Mouse (Mus musculus): ENCODE data around the gene Rps6ka5. TPM values are rescaled to one million over a fixed set of nuclear protein-coding genes. Genes with fewer than 3 reads are reported as not detected.

Rps6ka5 gene
- polyA plus RNA-seq, 1 experiment from 2014 or later, result 3.8 TPM

GRCm38 (mm10) chr12:100637886-100638285 lies 88.9 kb downstream of the Rps6ka5 start:
- ATAC-seq (replicated peaks; ENCODE audit: insufficient number of reproducible peaks, low FRiP score, low TSS enrichment, low read depth) (no peak), DNase-seq (ENCODE audit: low spot score) (no peak)
- WGBS, result 87% methylated on average over 8 of the region's 8 CpGs
- Histone ChIP-seq H3K4me3 (ENCODE audit: low read depth, low read length) (no peak overlapping the region), H3K27me3 (ENCODE audit: control insufficient read depth, insufficient read depth, low read length) (no peaks in the 10 kb centered on the region), H3K4me2 (ENCODE audit: low read depth, low read length) (no peak overlapping the region), H3K27ac (replicated peaks; ENCODE audit: low read depth, low read length) (no peak overlapping the region), H3K4me1 (ENCODE audit: control insufficient read depth, insufficient read depth, low read length) (no peaks in the 10 kb centered on the region), H3K9me3 (replicated peaks; ENCODE audit: control insufficient read depth, low read length) (no peaks in the 10 kb centered on the region), H3K9ac (replicated peaks; ENCODE audit: low read length) (no peak overlapping the region), H3K36me3 (replicated peaks; ENCODE audit: control insufficient read depth, insufficient read depth, low read depth, low read length) (no peaks in the 10 kb centered on the region)

GRCm38 (mm10) chr12:100636733-100637132 lies 90.0 kb downstream of the Rps6ka5 start:
- H3K36me3 ChIP-seq (replicated peaks; ENCODE audit: control insufficient read depth, insufficient read depth, low read depth, low read length), result no peaks in the 10 kb centered on the region
- no peak overlapping the region for H3K4me2 ChIP-seq (ENCODE audit: low read depth, low read length)
- WGBS, result 45% methylated on average over 3 of the region's 3 CpGs
- no peak overlapping the region for H3K9ac ChIP-seq (replicated peaks; ENCODE audit: low read length)
- no peaks in the 10 kb centered on the region for H3K9me3 ChIP-seq (replicated peaks; ENCODE audit: control insufficient read depth, low read length)
- no peaks in the 10 kb centered on the region for H3K27me3 ChIP-seq (ENCODE audit: control insufficient read depth, insufficient read depth, low read length)
- no peak overlapping the region for H3K4me3 ChIP-seq (ENCODE audit: low read depth, low read length)
- no peak for ATAC-seq (replicated peaks; ENCODE audit: insufficient number of reproducible peaks, low FRiP score, low TSS enrichment, low read depth)
- no peaks in the 10 kb centered on the region for H3K4me1 ChIP-seq (ENCODE audit: control insufficient read depth, insufficient read depth, low read length)
- H3K27ac ChIP-seq (replicated peaks; ENCODE audit: low read depth, low read length), result no peak overlapping the region
- DNase-seq (ENCODE audit: low spot score), result no peak

- H3K4me1 ChIP-seq (ENCODE audit: control insufficient read depth, insufficient read depth, low read length), result no peaks in the 10 kb centered on the region
- H3K9ac ChIP-seq (replicated peaks; ENCODE audit: low read length), result no peak overlapping the region
- no peaks in the 10 kb centered on the region for H3K36me3 ChIP-seq (replicated peaks; ENCODE audit: control insufficient read depth, insufficient read depth, low read depth, low read length)
- H3K27ac ChIP-seq (replicated peaks; ENCODE audit: low read depth, low read length), result no peak overlapping the region
- H3K9me3 ChIP-seq (replicated peaks; ENCODE audit: control insufficient read depth, low read length), result no peaks in the 10 kb centered on the region
- ATAC-seq (replicated peaks; ENCODE audit: insufficient number of reproducible peaks, low FRiP score, low TSS enrichment, low read depth) (no peak), DNase-seq (ENCODE audit: low spot score) (no peak)
- H3K4me3 ChIP-seq (ENCODE audit: low read depth, low read length), result no peak overlapping the region
- WGBS, result 94% methylated on average over 2 of the region's 2 CpGs
- H3K27me3 ChIP-seq (ENCODE audit: control insufficient read depth, insufficient read depth, low read length), result no peaks in the 10 kb centered on the region
- no peak overlapping the region for H3K4me2 ChIP-seq (ENCODE audit: low read depth, low read length)
These were observed 90.5 kb downstream of the Rps6ka5 start for GRCm38 (mm10) chr12:100636299-100636633.

- no peak overlapping the region for H3K4me3 ChIP-seq (ENCODE audit: low read depth, low read length)
- ATAC-seq (replicated peaks; ENCODE audit: insufficient number of reproducible peaks, low FRiP score, low TSS enrichment, low read depth) (no peak), DNase-seq (ENCODE audit: low spot score) (no peak)
- H3K9me3 ChIP-seq (replicated peaks; ENCODE audit: control insufficient read depth, low read length), result no peaks in the 10 kb centered on the region
- no peaks in the 10 kb centered on the region for H3K27me3 ChIP-seq (ENCODE audit: control insufficient read depth, insufficient read depth, low read length)
- H3K36me3 ChIP-seq (replicated peaks; ENCODE audit: control insufficient read depth, insufficient read depth, low read depth, low read length), result no peaks in the 10 kb centered on the region
- no peak overlapping the region for H3K27ac ChIP-seq (replicated peaks; ENCODE audit: low read depth, low read length)
- H3K4me1 ChIP-seq (ENCODE audit: control insufficient read depth, insufficient read depth, low read length), result no peaks in the 10 kb centered on the region
- H3K4me2 ChIP-seq (ENCODE audit: low read depth, low read length), result no peak overlapping the region
- 87% methylated on average over 6 of the region's 6 CpGs for WGBS
- H3K9ac ChIP-seq (replicated peaks; ENCODE audit: low read length), result no peak overlapping the region
These were observed 91.0 kb downstream of the Rps6ka5 start for GRCm38 (mm10) chr12:100635601-100636298.

GRCm38 (mm10) chr12:100633231-100633630 lies 93.6 kb downstream of the Rps6ka5 start:
- 89% methylated on average over 3 of the region's 3 CpGs for WGBS
- H3K4me3 ChIP-seq (ENCODE audit: low read depth, low read length), result no peak overlapping the region
- ATAC-seq (replicated peaks; ENCODE audit: insufficient number of reproducible peaks, low FRiP score, low TSS enrichment, low read depth) (no peak), DNase-seq (ENCODE audit: low spot score) (no peak)
- H3K27ac ChIP-seq (replicated peaks; ENCODE audit: low read depth, low read length), result no peak overlapping the region
- H3K9ac ChIP-seq (replicated peaks; ENCODE audit: low read length), result no peak overlapping the region
- no peaks in the 10 kb centered on the region for H3K27me3 ChIP-seq (ENCODE audit: control insufficient read depth, insufficient read depth, low read length)
- H3K4me2 ChIP-seq (ENCODE audit: low read depth, low read length), result no peak overlapping the region
- H3K9me3 ChIP-seq (replicated peaks; ENCODE audit: control insufficient read depth, low read length), result no peaks in the 10 kb centered on the region
- no peaks in the 10 kb centered on the region for H3K4me1 ChIP-seq (ENCODE audit: control insufficient read depth, insufficient read depth, low read length)
- H3K36me3 ChIP-seq (replicated peaks; ENCODE audit: control insufficient read depth, insufficient read depth, low read depth, low read length), result no peaks in the 10 kb centered on the region

GRCm38 (mm10) chr12:100631286-100631685 lies 95.5 kb downstream of the Rps6ka5 start:
- no peak overlapping the region for H3K4me3 ChIP-seq (ENCODE audit: low read depth, low read length)
- H3K9me3 ChIP-seq (replicated peaks; ENCODE audit: control insufficient read depth, low read length), result no peaks in the 10 kb centered on the region
- H3K4me2 ChIP-seq (ENCODE audit: low read depth, low read length), result no peak overlapping the region
- 91% methylated on average over 7 of the region's 7 CpGs for whole genome bisulfite sequencing
- H3K27ac ChIP-seq (replicated peaks; ENCODE audit: low read depth, low read length), result no peak overlapping the region
- no peak for ATAC-seq (replicated peaks; ENCODE audit: insufficient number of reproducible peaks, low FRiP score, low TSS enrichment, low read depth)
- no peaks in the 10 kb centered on the region for H3K27me3 ChIP-seq (ENCODE audit: control insufficient read depth, insufficient read depth, low read length)
- no peak for DNase-seq (ENCODE audit: low spot score)
- H3K9ac ChIP-seq (replicated peaks; ENCODE audit: low read length), result no peak overlapping the region
- no peaks in the 10 kb centered on the region for H3K36me3 ChIP-seq (replicated peaks; ENCODE audit: control insufficient read depth, insufficient read depth, low read depth, low read length)
- no peaks in the 10 kb centered on the region for H3K4me1 ChIP-seq (ENCODE audit: control insufficient read depth, insufficient read depth, low read length)

GRCm38 (mm10) chr12:100629126-100629920 lies 97.5 kb downstream of the Rps6ka5 start:
- H3K9me3 ChIP-seq (replicated peaks; ENCODE audit: control insufficient read depth, low read length), result no peaks in the 10 kb centered on the region
- no peak overlapping the region for H3K27ac ChIP-seq (replicated peaks; ENCODE audit: low read depth, low read length)
- ATAC-seq (replicated peaks; ENCODE audit: insufficient number of reproducible peaks, low FRiP score, low TSS enrichment, low read depth) (no peak), DNase-seq (ENCODE audit: low spot score) (no peak)
- no peak overlapping the region for H3K4me3 ChIP-seq (ENCODE audit: low read depth, low read length)
- no peaks in the 10 kb centered on the region for H3K36me3 ChIP-seq (replicated peaks; ENCODE audit: control insufficient read depth, insufficient read depth, low read depth, low read length)
- H3K27me3 ChIP-seq (ENCODE audit: control insufficient read depth, insufficient read depth, low read length), result no peaks in the 10 kb centered on the region
- H3K4me1 ChIP-seq (ENCODE audit: control insufficient read depth, insufficient read depth, low read length), result no peaks in the 10 kb centered on the region
- no peak overlapping the region for H3K9ac ChIP-seq (replicated peaks; ENCODE audit: low read length)
- H3K4me2 ChIP-seq (ENCODE audit: low read depth, low read length), result no peak overlapping the region
- WGBS, result 95% methylated on average over 6 of the region's 6 CpGs

- no peaks in the 10 kb centered on the region for H3K4me1 ChIP-seq (ENCODE audit: control insufficient read depth, insufficient read depth, low read length)
- no peak overlapping the region for H3K4me2 ChIP-seq (ENCODE audit: low read depth, low read length)
- WGBS, result 65% methylated on average over 1 of the region's 1 CpGs
- no peak overlapping the region for H3K9ac ChIP-seq (replicated peaks; ENCODE audit: low read length)
- no peaks in the 10 kb centered on the region for H3K36me3 ChIP-seq (replicated peaks; ENCODE audit: control insufficient read depth, insufficient read depth, low read depth, low read length)
- no peak overlapping the region for H3K27ac ChIP-seq (replicated peaks; ENCODE audit: low read depth, low read length)
- H3K9me3 ChIP-seq (replicated peaks; ENCODE audit: control insufficient read depth, low read length), result no peaks in the 10 kb centered on the region
- DNase-seq (ENCODE audit: low spot score) (no peak), ATAC-seq (replicated peaks; ENCODE audit: insufficient number of reproducible peaks, low FRiP score, low TSS enrichment, low read depth) (no peak)
- no peaks in the 10 kb centered on the region for H3K27me3 ChIP-seq (ENCODE audit: control insufficient read depth, insufficient read depth, low read length)
- no peak overlapping the region for H3K4me3 ChIP-seq (ENCODE audit: low read depth, low read length)
These were observed 99.6 kb downstream of the Rps6ka5 start for GRCm38 (mm10) chr12:100626991-100627677.
